Mouse (Mus musculus): ENCODE measurements around the gene Smok2a. TPM values are rescaled to one million over a fixed set of nuclear protein-coding genes. Genes with fewer than 3 reads are reported as not detected.
"Not testable (repeated sequence)": the region's sequence is repeated elsewhere in the genome, so short reads cannot be mapped to it uniquely, and the experiment has no call there.

The Smok2a gene
- total and polyA plus RNA-seq, 3 experiments: not detected

- DNase-seq (ENCODE audit: low read depth, low spot score): no peak
- no peak overlapping the region for H3K27ac ChIP-seq (ENCODE audit: control insufficient read depth, low read depth, low read length)
- no peaks in the 10 kb centered on the region for H3K79me2 ChIP-seq (ENCODE audit: control insufficient read depth, insufficient read depth, low read length, poor library complexity)
- H3K27me3 ChIP-seq (ENCODE audit: control insufficient read depth in 1 of 2, insufficient read depth in 2 of 2, low read length in 2 of 2): no peaks in the 10 kb centered on the region
- TF ChIP-seq TCF12 (IDR thresholded peaks at IDR 0.05; ENCODE audit: low read depth, low read length) (no peak), JUND (IDR thresholded peaks at IDR 0.05; ENCODE audit: low read depth, low read length) (no peak), NRF1 (IDR thresholded peaks at IDR 0.05; ENCODE audit: insufficient read depth, low read depth, low read length, poor library complexity, severe bottlenecking) (no peak)
- no peaks in the 10 kb centered on the region for H3K4me1 ChIP-seq (ENCODE audit: control insufficient read depth in 1 of 2, insufficient read depth in 2 of 2, low read length in 2 of 2)
- no peaks in the 10 kb centered on the region for H3K36me3 ChIP-seq (ENCODE audit: control insufficient read depth in 1 of 2, insufficient read depth in 2 of 2, low read length in 2 of 2)
- H3K9me3 ChIP-seq (replicated peaks; ENCODE audit: insufficient read depth, low read length): no peaks in the 10 kb centered on the region
- no peak overlapping the region for H3K9ac ChIP-seq (ENCODE audit: control insufficient read depth, low read depth, low read length, poor library complexity, severe bottlenecking)
- H3K4me3 ChIP-seq (ENCODE audit: control insufficient read depth in 1 of 2, insufficient read depth in 1 of 2, low read depth in 2 of 2, low read length in 2 of 2): no peak overlapping the region
Measured at GRCm38 (mm10) chr17:13214169-13214568, 6.8 kb upstream of the Smok2a start.

DNA sequence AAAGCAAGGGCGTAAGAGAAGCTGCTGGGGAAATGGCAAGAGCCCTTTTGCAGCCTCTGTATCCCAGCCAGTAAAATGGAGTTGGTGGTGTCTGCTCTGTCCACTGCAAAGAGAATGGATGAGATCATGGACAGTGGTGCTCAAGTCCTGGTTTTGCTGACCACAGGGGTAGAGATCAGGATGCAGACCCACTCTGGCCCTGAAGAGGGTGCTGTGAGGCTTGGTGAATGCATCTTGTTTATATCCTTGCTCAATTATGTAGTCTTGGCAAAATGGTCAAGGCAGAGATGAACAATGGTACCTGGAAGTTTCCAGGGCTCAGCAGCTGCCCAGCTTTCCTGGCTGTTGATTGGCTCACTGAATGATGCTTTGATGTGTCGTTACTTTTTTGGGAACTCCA lies 5.4 kb upstream of the Smok2a start:
- no peaks in the 10 kb centered on the region for H3K36me3 ChIP-seq (ENCODE audit: control insufficient read depth in 1 of 2, insufficient read depth in 2 of 2, low read length in 2 of 2)
- TF ChIP-seq ZMIZ1 (IDR thresholded peaks at IDR 0.05; ENCODE audit: low read depth, low read length): no peak
- no peak for TF ChIP-seq ELF1 (IDR thresholded peaks at IDR 0.05; ENCODE audit: low read depth, low read length)
- TF ChIP-seq TBP (IDR thresholded peaks at IDR 0.05; ENCODE audit: low read depth, low read length): no peak
- TF ChIP-seq RAD21 (IDR thresholded peaks at IDR 0.05; ENCODE audit: low read depth, low read length): no peak
- TF ChIP-seq ZKSCAN1 (IDR thresholded peaks at IDR 0.05; ENCODE audit: low read depth, low read length): no peak
- TF ChIP-seq ZNF384 (IDR thresholded peaks at IDR 0.05; ENCODE audit: low read depth, low read length): no peak
- no peak for TF ChIP-seq KAT2A (conservative IDR thresholded peaks at IDR 0.05; ENCODE audit: low read depth, low read length)
- TF ChIP-seq UBTF (IDR thresholded peaks at IDR 0.05; ENCODE audit: borderline replicate concordance, insufficient read depth, low read depth, low read length): no peak
- no peak for TF ChIP-seq POLR2AphosphoS2 (IDR thresholded peaks at IDR 0.05; ENCODE audit: low read length)
- TF ChIP-seq BHLHE40 (IDR thresholded peaks at IDR 0.05; ENCODE audit: borderline replicate concordance, low read depth, low read length): no peak
- TF ChIP-seq TAL1 (IDR thresholded peaks at IDR 0.05; ENCODE audit: low read length): no peak
- no peak for TF ChIP-seq CHD2 (IDR thresholded peaks at IDR 0.05; ENCODE audit: low read length)
- TF ChIP-seq MYC (IDR thresholded peaks at IDR 0.05; ENCODE audit: low read depth, low read length): no peak
- TF ChIP-seq GATA1 (IDR thresholded peaks at IDR 0.05; ENCODE audit: low read depth, low read length): no peak
- no peak for TF ChIP-seq MEF2A (IDR thresholded peaks at IDR 0.05; ENCODE audit: extremely low read depth, insufficient replicate concordance, low read depth, low read length, poor library complexity, severe bottlenecking)
- no peaks in the 10 kb centered on the region for H3K79me2 ChIP-seq (ENCODE audit: control insufficient read depth, insufficient read depth, low read length, poor library complexity)
- no peak overlapping the region for H3K4me3 ChIP-seq (ENCODE audit: control insufficient read depth in 1 of 2, insufficient read depth in 1 of 2, low read depth in 2 of 2, low read length in 2 of 2)
- no peak for DNase-seq (ENCODE audit: low read depth, low spot score)
- H3K9me3 ChIP-seq (replicated peaks; ENCODE audit: insufficient read depth, low read length): no peaks in the 10 kb centered on the region
- H3K4me1 ChIP-seq (ENCODE audit: control insufficient read depth in 1 of 2, insufficient read depth in 2 of 2, low read length in 2 of 2): no peaks in the 10 kb centered on the region
- no peaks in the 10 kb centered on the region for H3K27me3 ChIP-seq (ENCODE audit: control insufficient read depth in 1 of 2, insufficient read depth in 2 of 2, low read length in 2 of 2)
- no peak overlapping the region for H3K27ac ChIP-seq (ENCODE audit: control insufficient read depth, low read depth, low read length)
- H3K9ac ChIP-seq (ENCODE audit: control insufficient read depth, low read depth, low read length, poor library complexity, severe bottlenecking): no peak overlapping the region

- DNase-seq (ENCODE audit: low read depth, low spot score); H3K4me1 ChIP-seq (ENCODE audit: control insufficient read depth in 1 of 2, insufficient read depth in 2 of 2, low read length in 2 of 2); H3K9me3 ChIP-seq (replicated peaks; ENCODE audit: insufficient read depth, low read length); H3K36me3 ChIP-seq (ENCODE audit: control insufficient read depth in 1 of 2, insufficient read depth in 2 of 2, low read length in 2 of 2); H3K27ac ChIP-seq (ENCODE audit: control insufficient read depth, low read depth, low read length); H3K27me3 ChIP-seq (ENCODE audit: control insufficient read depth in 1 of 2, insufficient read depth in 2 of 2, low read length in 2 of 2); H3K79me2 ChIP-seq (ENCODE audit: control insufficient read depth, insufficient read depth, low read length, poor library complexity); H3K9ac ChIP-seq (ENCODE audit: control insufficient read depth, low read depth, low read length, poor library complexity, severe bottlenecking); H3K4me3 ChIP-seq (ENCODE audit: control insufficient read depth in 1 of 2, insufficient read depth in 1 of 2, low read depth in 2 of 2, low read length in 2 of 2): not testable (repeated sequence)
Measured at GRCm38 (mm10) chr17:13221921-13222320, 933 bp downstream of the Smok2a start.

GRCm38 (mm10) chr17:13229957-13230356 lies 9.0 kb downstream of the Smok2a start, which contains the start of gene Smok2b:
TSS of gene Smok2b (plus strand) at chr17:13230257.
- not testable (repeated sequence) for H3K79me2 ChIP-seq (ENCODE audit: control insufficient read depth, insufficient read depth, low read length, poor library complexity); H3K27ac ChIP-seq (ENCODE audit: control insufficient read depth, low read depth, low read length); H3K4me1 ChIP-seq (ENCODE audit: control insufficient read depth in 1 of 2, insufficient read depth in 2 of 2, low read length in 2 of 2)

More at GRCm38 (mm10) chr17:13229957-13230356, 9.0 kb downstream of the Smok2a start, which contains the start of gene Smok2b:
- H3K36me3 ChIP-seq (ENCODE audit: control insufficient read depth in 1 of 2, insufficient read depth in 2 of 2, low read length in 2 of 2); H3K9ac ChIP-seq (ENCODE audit: control insufficient read depth, low read depth, low read length, poor library complexity, severe bottlenecking); H3K27me3 ChIP-seq (ENCODE audit: control insufficient read depth in 1 of 2, insufficient read depth in 2 of 2, low read length in 2 of 2); H3K4me3 ChIP-seq (ENCODE audit: control insufficient read depth in 1 of 2, insufficient read depth in 1 of 2, low read depth in 2 of 2, low read length in 2 of 2); H3K9me3 ChIP-seq (replicated peaks; ENCODE audit: insufficient read depth, low read length); DNase-seq (ENCODE audit: low read depth, low spot score): not testable (repeated sequence)

Measured in MEL (cell line).